Mouse (Mus musculus) midbrain, embryonic 10.5 days (tissue): ENCODE data around the gene Klk1b5. TPM values are rescaled to one million over a fixed set of nuclear protein-coding genes. Genes with fewer than 3 reads are reported as not detected.

Experiments used
- DNase-seq: peaks from one replicate; pipeline ENCODE4 v3.0.0-alpha.2; 2017; ENCODE audit warnings: low spot score
- H3K27ac ChIP-seq: fragments of 300-500 bp; sonication (generic); replicated peaks from 2 replicates; pipeline ENCODE4 v1.5.1; 2016; ENCODE audit warnings: mild to moderate bottlenecking
- H3K27me3 ChIP-seq: fragments of 300-500 bp; sonication (generic); 2 replicates; pipeline ENCODE4 v1.6.1; 2016; ENCODE audit warnings: low read depth, mild to moderate bottlenecking; ENCODE audit not compliant: poor library complexity, severe bottlenecking
- H3K36me3 ChIP-seq: fragments of 300-500 bp; sonication (generic); 2 replicates; pipeline ENCODE4 v1.6.1; 2016; ENCODE audit warnings: mild to moderate bottlenecking, moderate library complexity
- H3K4me1 ChIP-seq: fragments of 300-500 bp; sonication (generic); 2 replicates; pipeline ENCODE4 v1.6.1; 2016
- H3K4me3 ChIP-seq: fragments of 300-500 bp; sonication (generic); 2 replicates; pipeline ENCODE4 v1.5.1; 2016; ENCODE audit warnings: mild to moderate bottlenecking, moderate library complexity
- H3K9me3 ChIP-seq: fragments of 300-500 bp; sonication (generic); replicated peaks from 2 replicates; pipeline ENCODE4 v1.6.1; 2016; ENCODE audit warnings: mild to moderate bottlenecking
- WGBS: fragments of 180-500 bp; shearing (Covaris S2); methylation state at CpG from one replicate; pipeline ENCODE4 v1.1.7; 2016; 5-methylcytosine and 5-hydroxymethylcytosine counted together
- polyA plus RNA-seq: library from polyadenylated mRNA; unstranded; fragments of >200 nt; fragmentation: Nextera tagmentation; extraction: Ambion mirVana; gene quantifications from 2 replicates; pipeline ENCODE4 v1.2.1, GENCODE M21; 2016

Gene Klk1b5
- polyA plus RNA-seq, 1 experiment from 2014 or later = not detected

DNA sequence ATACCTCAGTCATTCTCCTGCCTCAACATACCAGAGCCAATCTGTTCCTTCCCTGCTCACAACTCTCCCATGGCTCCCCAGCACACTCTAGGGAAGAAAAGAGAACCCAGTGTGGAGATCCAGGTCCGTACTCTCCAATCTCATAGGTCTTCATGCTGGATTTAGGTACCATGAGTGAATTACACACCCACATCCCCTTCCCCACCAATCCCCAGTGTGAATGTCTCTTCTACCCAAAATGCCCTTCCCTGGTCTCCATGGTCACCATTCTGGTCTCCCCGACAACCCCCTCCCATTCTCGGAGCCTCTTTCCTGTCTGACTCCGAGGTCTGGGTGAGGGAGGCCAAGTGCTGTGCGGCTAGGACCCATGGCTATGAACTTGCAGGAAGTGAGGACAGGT is 45.4 kb downstream of the Klk1b5 start, which contains the start of gene Gm15517:
Gene Gm15517 (plus strand): TSS at position 301 of the 400 bp plus-strand sequence.
- H3K4me3 ChIP-seq = no peak within 1 kb of the TSS
- 61% methylated on average over 5 of the region's 5 CpGs for WGBS
- no peak within 1 kb of the TSS for H3K27ac ChIP-seq
- H3K27me3 ChIP-seq = peaks cover 50% of the 10 kb centered on the region
- no peaks in the 10 kb centered on the region for H3K36me3 ChIP-seq
- H3K9me3 ChIP-seq = no peaks in the 10 kb centered on the region
- DNase-seq = no peak
- peaks cover 10% of the 10 kb centered on the region for H3K4me1 ChIP-seq

DNA sequence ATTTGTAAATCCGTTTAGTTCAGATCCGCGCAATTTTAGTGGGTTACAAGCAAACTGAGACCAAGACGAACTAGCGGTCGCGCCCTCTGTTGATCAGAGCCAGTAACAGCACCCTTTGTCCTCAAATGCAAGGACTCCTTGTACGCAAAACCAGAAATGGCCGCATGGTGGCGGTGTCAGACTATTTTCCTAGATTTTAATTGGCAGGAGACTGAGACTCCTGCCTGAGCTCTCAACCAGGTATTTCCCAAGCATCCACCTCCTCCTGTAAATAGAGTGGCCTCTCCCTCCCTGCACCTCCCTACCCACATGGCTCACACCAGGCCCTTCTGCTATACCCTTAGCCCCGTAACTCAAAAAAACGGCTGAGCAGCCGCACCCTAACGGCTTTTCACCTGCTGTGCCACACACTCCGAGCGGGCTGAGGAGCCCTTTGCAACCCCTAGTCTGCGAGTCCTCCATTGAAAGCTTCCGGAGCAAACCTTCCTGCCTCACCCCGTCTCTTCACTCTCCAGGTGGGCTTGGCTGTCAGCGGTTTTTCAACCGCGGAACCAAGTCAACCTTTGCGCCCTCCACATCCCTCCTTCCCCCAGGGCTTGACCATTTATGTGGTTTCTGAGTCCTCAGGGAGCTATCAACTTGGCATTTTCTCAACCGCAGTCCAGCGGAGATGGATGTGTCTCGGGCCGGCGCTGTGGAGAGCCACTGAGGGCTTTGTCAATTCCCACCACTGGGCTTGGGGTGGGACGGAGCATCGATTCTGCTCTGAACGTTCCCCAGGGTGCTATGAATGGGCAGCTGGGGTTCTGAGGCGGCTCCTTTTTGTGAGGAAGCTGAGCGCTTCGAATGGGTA is 47.3 kb downstream of the Klk1b5 start:
- WGBS = 3% methylated on average over 34 of the region's 34 CpGs
- H3K9me3 ChIP-seq = no peaks in the 10 kb centered on the region
- no peaks in the 10 kb centered on the region for H3K36me3 ChIP-seq
- peaks cover 51% of the 10 kb centered on the region for H3K27me3 ChIP-seq
- peak; percentile 94 for DNase-seq
- peak overlapping the region; percentile 41 for H3K4me3 ChIP-seq
- peaks cover 10% of the 10 kb centered on the region for H3K4me1 ChIP-seq
- peak overlapping the region; percentile 42; the same call in 1 of the 2 replicates for H3K27ac ChIP-seq

DNA sequence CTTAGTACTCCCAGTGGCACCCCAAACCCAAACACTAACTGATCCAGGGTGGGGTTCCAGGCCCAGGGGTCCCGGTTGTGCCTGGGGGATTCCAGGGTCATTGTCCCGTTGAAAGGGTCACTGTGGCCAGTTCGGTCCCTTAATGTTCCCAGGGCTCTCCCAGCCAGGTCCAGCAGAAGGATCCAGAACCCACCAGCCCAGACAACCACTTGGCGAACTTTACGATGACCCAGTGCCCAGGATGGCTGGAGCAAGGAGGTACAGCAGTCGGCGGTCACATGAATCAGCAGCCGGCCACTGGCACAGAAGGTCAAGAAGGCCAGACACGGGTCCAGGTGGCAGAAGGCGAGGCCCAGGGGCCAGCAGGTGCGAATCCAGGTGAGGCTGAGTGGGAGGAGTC is 52.4 kb downstream of the Klk1b5 start:
- H3K4me1 ChIP-seq = peaks cover 3% of the 10 kb centered on the region

DNA sequence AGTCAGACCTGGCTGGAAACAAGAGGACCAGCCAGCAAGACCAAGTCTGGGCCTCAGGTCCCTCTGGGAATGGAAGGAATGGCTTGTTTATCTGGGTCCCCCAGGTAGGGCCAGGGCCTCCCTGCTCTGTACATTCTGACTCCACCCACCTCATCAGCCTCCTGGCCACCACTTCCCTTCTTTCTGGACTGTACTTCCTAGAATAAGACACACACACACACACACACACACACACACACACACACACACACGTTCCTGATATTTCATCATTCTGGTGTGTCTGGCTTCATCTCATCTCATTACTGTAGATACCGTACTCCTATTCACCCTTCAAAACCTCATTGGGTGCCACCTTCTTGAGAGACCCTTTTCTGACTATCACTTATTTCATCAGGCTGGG is 53.7 kb downstream of the Klk1b5 start:
- WGBS = 76% methylated on average over 2 of the region's 2 CpGs

More for the DNA sequence above, 52.4 kb downstream of the Klk1b5 start:
- H3K27ac ChIP-seq = no peak overlapping the region
- no peaks in the 10 kb centered on the region for H3K36me3 ChIP-seq
- H3K27me3 ChIP-seq = peaks cover 44% of the 10 kb centered on the region
- DNase-seq = no peak
- H3K9me3 ChIP-seq = no peaks in the 10 kb centered on the region
- 80% methylated on average over 11 of the region's 11 CpGs for WGBS
- H3K4me3 ChIP-seq = no peak overlapping the region

More for the DNA sequence above, 53.7 kb downstream of the Klk1b5 start:
- Histone ChIP-seq H3K27ac (no peak overlapping the region), H3K9me3 (no peaks in the 10 kb centered on the region), H3K4me1 (peaks cover 7% of the 10 kb centered on the region; the same call in 1 of the 2 replicates), H3K4me3 (no peak overlapping the region), H3K36me3 (no peaks in the 10 kb centered on the region), H3K27me3 (peaks cover 44% of the 10 kb centered on the region)
- no peak for DNase-seq

Other genes starting within 250 kb of the Klk1b5 start
- gene Klk1b1, start 249.2 kb upstream of the Klk1b5 start, polyA plus RNA-seq = not detected in 2 replicates
- gene Klk1b9, start 239.9 kb upstream of the Klk1b5 start, polyA plus RNA-seq = not detected in 2 replicates
- gene Klk1b11, start 220.1 kb upstream of the Klk1b5 start, polyA plus RNA-seq = not detected in 2 replicates
- gene Klk1b26, start 203.8 kb upstream of the Klk1b5 start, polyA plus RNA-seq = not detected in 2 replicates
- not detected in 2 replicates for gene Klk1b27, start 163.7 kb upstream of the Klk1b5 start, polyA plus RNA-seq
- not detected in 2 replicates for gene Klk1b21, start 113.6 kb upstream of the Klk1b5 start, polyA plus RNA-seq
- gene Klk1b22, start 103.3 kb upstream of the Klk1b5 start, polyA plus RNA-seq = not detected in 2 replicates
- gene Klk1b16, start 79.2 kb upstream of the Klk1b5 start, polyA plus RNA-seq = not detected in 2 replicates
- gene Klk1b24, start 27.7 kb upstream of the Klk1b5 start, polyA plus RNA-seq = not detected in 2 replicates
- not detected in 2 replicates for gene Klk1b3, start 17.8 kb upstream of the Klk1b5 start, polyA plus RNA-seq
- gene Klk1b4, start 8.5 kb upstream of the Klk1b5 start, polyA plus RNA-seq = not detected in 2 replicates
- gene Klk1, start 9.4 kb downstream of the Klk1b5 start, polyA plus RNA-seq = not detected in 2 replicates
- 0.17 TPM in 1 of 2 replicates, not detected in the other for gene Gm36864, start 20.2 kb downstream of the Klk1b5 start, polyA plus RNA-seq
- gene 1700028J19Rik, start 30.8 kb downstream of the Klk1b5 start, polyA plus RNA-seq = 1.6 and 1.7 TPM in 2 replicates
- gene 2410002F23Rik, start 30.8 kb downstream of the Klk1b5 start, polyA plus RNA-seq = 172 and 189 TPM in 2 replicates
- gene Acp4, start 41.4 kb downstream of the Klk1b5 start, polyA plus RNA-seq = 0.17 TPM in 1 of 2 replicates, not detected in the other
- gene Gm15517, start 45.5 kb downstream of the Klk1b5 start, polyA plus RNA-seq = not detected in 2 replicates
- 2.2 and 2.4 TPM in 2 replicates for gene Clec11a, start 91.0 kb downstream of the Klk1b5 start, polyA plus RNA-seq
- 1.5 and 2.6 TPM in 2 replicates for gene Shank1, start 94.3 kb downstream of the Klk1b5 start, polyA plus RNA-seq
- 1.9 and 2.0 TPM in 2 replicates for gene Syt3, start 168.2 kb downstream of the Klk1b5 start, polyA plus RNA-seq
- 1.7 TPM in 2 replicates for gene 1700008O03Rik, start 169.9 kb downstream of the Klk1b5 start, polyA plus RNA-seq
- 2.4 and 3.5 TPM in 2 replicates for gene Lrrc4b, start 213.1 kb downstream of the Klk1b5 start, polyA plus RNA-seq
- 0.99 and 2.0 TPM in 2 replicates for gene Aspdh, start 249.4 kb downstream of the Klk1b5 start, polyA plus RNA-seq